Mouse (Mus musculus) forebrain, postnatal 0 days (tissue): ENCODE results near the gene Lgr4. TPM values are rescaled to one million over a fixed set of nuclear protein-coding genes. Genes with fewer than 3 reads are reported as not detected.
A peak's percentile ranks its signal among the peaks of the same experiment; 100 is the strongest.

Source experiments
- ATAC-seq: fragments of 200-750 bp; cut with Nextera tagmentation; 2 replicates; pipeline ENCODE4 v1.8.0; 2017; ENCODE audit warnings: mild to moderate bottlenecking, moderate library complexity
- DNase-seq: peaks from one replicate; pipeline ENCODE4 v3.0.0-alpha.2; 2015
- H3K27ac ChIP-seq: fragments of 300-500 bp; sonication (generic); 2 replicates; pipeline ENCODE4 v1.5.1; 2014; ENCODE audit warnings: low read depth, mild to moderate bottlenecking, antibody characterized with exemption, low read length, moderate library complexity, mixed read lengths
- H3K27me3 ChIP-seq: fragments of 300-500 bp; sonication (generic); 2 replicates; pipeline ENCODE4 v1.6.1; 2014; ENCODE audit warnings: mild to moderate bottlenecking, low read length, mixed read lengths; ENCODE audit not compliant: insufficient read depth
- H3K36me3 ChIP-seq: fragments of 300-500 bp; sonication (generic); 2 replicates; pipeline ENCODE4 v1.6.1; 2014; ENCODE audit warnings: mild to moderate bottlenecking, moderate library complexity; ENCODE audit not compliant: insufficient read depth
- H3K4me1 ChIP-seq: fragments of 300-500 bp; sonication (generic); 2 replicates; pipeline ENCODE4 v1.6.1; 2014; ENCODE audit warnings: antibody characterized with exemption; ENCODE audit not compliant: insufficient read depth
- H3K4me2 ChIP-seq: fragments of 300-500 bp; sonication (generic); 2 replicates; pipeline ENCODE4 v1.6.1; 2014; ENCODE audit warnings: low read depth, mild to moderate bottlenecking, moderate library complexity
- H3K4me3 ChIP-seq: fragments of 300-500 bp; sonication (generic); 2 replicates; pipeline ENCODE4 v1.5.1; 2014; ENCODE audit warnings: low read depth, low read length, mixed read lengths
- H3K9ac ChIP-seq: fragments of 300-500 bp; sonication (generic); 2 replicates; pipeline ENCODE4 v1.6.1; 2014; ENCODE audit warnings: mild to moderate bottlenecking
- H3K9me3 ChIP-seq: fragments of 300-500 bp; sonication (generic); 2 replicates; pipeline ENCODE4 v1.6.1; 2016; ENCODE audit warnings: low read length
- CTCF ChIP-seq: sonication (generic); IDR thresholded peaks from 2 replicates; pipeline ENCODE4 v1.5.1; 2016; ENCODE audit warnings: antibody characterized with exemption, control low read depth, low read depth
- WGBS: fragments of 180-500 bp; shearing (Covaris S2); extraction: QIAGEN DNeasy Blood & Tissue Kit; methylation state at CpG from one replicate; pipeline ENCODE4 v1.1.7; 2014; 5-methylcytosine and 5-hydroxymethylcytosine counted together
- polyA plus RNA-seq: library from polyadenylated mRNA; unstranded; fragments of >200 nt; fragmentation: Nextera tagmentation; extraction: Ambion mirVana; gene quantifications from 2 replicates; pipeline ENCODE4 v1.2.1, GENCODE M21; 2015
- total RNA-seq: library from RNA; depleted of rRNA; stranded (reverse); fragments of >200 nt; gene quantifications from 2 replicates; pipeline ENCODE4 v1.2.3, GENCODE M21; 2014

Lgr4 gene
- total and polyA plus RNA-seq, 2 experiments from 2014 or later, result 5.6 to 26.7 TPM

GRCm38 (mm10) chr2:109946426-109946825 is 29.0 kb downstream of the Lgr4 start:
- H3K9me3 ChIP-seq, result no peaks in the 10 kb centered on the region
- H3K27ac ChIP-seq, result no peak overlapping the region
- peaks cover 8% of the 10 kb centered on the region; the same call in 1 of the 2 replicates for H3K4me1 ChIP-seq
- DNase-seq, result no peak
- no peak overlapping the region for H3K4me3 ChIP-seq
- no peak for ATAC-seq
- WGBS, result 92% methylated on average over 6 of the region's 6 CpGs
- H3K36me3 ChIP-seq, result no peaks in the 10 kb centered on the region
- H3K4me2 ChIP-seq, result no peak overlapping the region
- TF ChIP-seq CTCF, result no peak
- no peak overlapping the region for H3K9ac ChIP-seq
- peaks cover 44% of the 10 kb centered on the region for H3K27me3 ChIP-seq

- Histone ChIP-seq H3K4me1 (peaks cover 5% of the 10 kb centered on the region), H3K9ac (no peak overlapping the region), H3K27ac (no peak overlapping the region), H3K27me3 (peaks cover 46% of the 10 kb centered on the region), H3K36me3 (no peaks in the 10 kb centered on the region), H3K9me3 (no peaks in the 10 kb centered on the region), H3K4me3 (no peak overlapping the region), H3K4me2 (no peak overlapping the region)
- no peak for TF ChIP-seq CTCF
- no peak for DNase-seq
- ATAC-seq, result no peak
Measured at GRCm38 (mm10) chr2:109949519-109949918, 32.1 kb downstream of the Lgr4 start.

GRCm38 (mm10) chr2:109950311-109950710 is 32.9 kb downstream of the Lgr4 start:
- H3K27me3 ChIP-seq, result peaks cover 39% of the 10 kb centered on the region
- H3K4me1 ChIP-seq, result peaks cover 5% of the 10 kb centered on the region
- H3K9me3 ChIP-seq, result no peaks in the 10 kb centered on the region
- TF ChIP-seq CTCF, result no peak
- no peak for ATAC-seq
- H3K9ac ChIP-seq, result no peak overlapping the region
- H3K4me3 ChIP-seq, result no peak overlapping the region
- H3K36me3 ChIP-seq, result no peaks in the 10 kb centered on the region
- 67% methylated on average over 3 of the region's 3 CpGs for WGBS
- no peak overlapping the region for H3K4me2 ChIP-seq
- DNase-seq, result no peak
- H3K27ac ChIP-seq, result no peak overlapping the region

GRCm38 (mm10) chr2:109951050-109951449 is 33.6 kb downstream of the Lgr4 start:
- Histone ChIP-seq H3K36me3 (no peaks in the 10 kb centered on the region), H3K4me1 (peaks cover 5% of the 10 kb centered on the region), H3K4me3 (no peak overlapping the region), H3K9ac (no peak overlapping the region), H3K4me2 (no peak overlapping the region), H3K27me3 (peaks cover 37% of the 10 kb centered on the region), H3K9me3 (no peaks in the 10 kb centered on the region), H3K27ac (no peak overlapping the region)
- no peak for TF ChIP-seq CTCF
- DNase-seq (no peak), ATAC-seq (no peak)
- WGBS, result 77% methylated on average over 4 of the region's 4 CpGs

GRCm38 (mm10) chr2:109953048-109953717 is 35.7 kb downstream of the Lgr4 start:
- DNase-seq (peak; percentile 41), ATAC-seq (peak; percentile 90)
- H3K9me3 ChIP-seq, result no peaks in the 10 kb centered on the region
- TF ChIP-seq CTCF, result no peak
- 26% methylated on average over 10 of the region's 10 CpGs for WGBS
- H3K27ac ChIP-seq, result no peak overlapping the region
- H3K4me3 ChIP-seq, result no peak overlapping the region
- peaks cover 5% of the 10 kb centered on the region for H3K4me1 ChIP-seq
- H3K4me2 ChIP-seq, result no peak overlapping the region
- peaks cover 41% of the 10 kb centered on the region for H3K27me3 ChIP-seq
- H3K36me3 ChIP-seq, result no peaks in the 10 kb centered on the region
- no peak overlapping the region for H3K9ac ChIP-seq

- Histone ChIP-seq H3K36me3 (no peaks in the 10 kb centered on the region), H3K27me3 (peaks cover 44% of the 10 kb centered on the region), H3K4me2 (no peak overlapping the region), H3K27ac (no peak overlapping the region), H3K4me3 (no peak overlapping the region), H3K9me3 (no peaks in the 10 kb centered on the region), H3K9ac (no peak overlapping the region), H3K4me1 (peaks cover 5% of the 10 kb centered on the region)
- DNase-seq (no peak), ATAC-seq (no peak)
- WGBS, result 84% methylated on average over 4 of the region's 4 CpGs
- TF ChIP-seq CTCF, result no peak
Measured at GRCm38 (mm10) chr2:109953893-109954292, 36.4 kb downstream of the Lgr4 start.

GRCm38 (mm10) chr2:109955060-109955459 is 37.6 kb downstream of the Lgr4 start:
- no peaks in the 10 kb centered on the region for H3K36me3 ChIP-seq
- H3K4me1 ChIP-seq, result peaks cover 5% of the 10 kb centered on the region
- H3K9me3 ChIP-seq, result no peaks in the 10 kb centered on the region
- H3K4me2 ChIP-seq, result no peak overlapping the region
- no peak for TF ChIP-seq CTCF
- ATAC-seq (no peak), DNase-seq (no peak)
- 80% methylated on average over 5 of the region's 5 CpGs for WGBS
- no peak overlapping the region for H3K9ac ChIP-seq
- H3K27me3 ChIP-seq, result peaks cover 36% of the 10 kb centered on the region
- no peak overlapping the region for H3K4me3 ChIP-seq
- no peak overlapping the region for H3K27ac ChIP-seq
